Mouse (Mus musculus): Measurements from ENCODE around the gene Ftl1.
"Not testable (repeated sequence)": the region's sequence is repeated elsewhere in the genome, so short reads cannot be mapped to it uniquely, and the experiment has no call there.

Ftl1 gene

DNA sequence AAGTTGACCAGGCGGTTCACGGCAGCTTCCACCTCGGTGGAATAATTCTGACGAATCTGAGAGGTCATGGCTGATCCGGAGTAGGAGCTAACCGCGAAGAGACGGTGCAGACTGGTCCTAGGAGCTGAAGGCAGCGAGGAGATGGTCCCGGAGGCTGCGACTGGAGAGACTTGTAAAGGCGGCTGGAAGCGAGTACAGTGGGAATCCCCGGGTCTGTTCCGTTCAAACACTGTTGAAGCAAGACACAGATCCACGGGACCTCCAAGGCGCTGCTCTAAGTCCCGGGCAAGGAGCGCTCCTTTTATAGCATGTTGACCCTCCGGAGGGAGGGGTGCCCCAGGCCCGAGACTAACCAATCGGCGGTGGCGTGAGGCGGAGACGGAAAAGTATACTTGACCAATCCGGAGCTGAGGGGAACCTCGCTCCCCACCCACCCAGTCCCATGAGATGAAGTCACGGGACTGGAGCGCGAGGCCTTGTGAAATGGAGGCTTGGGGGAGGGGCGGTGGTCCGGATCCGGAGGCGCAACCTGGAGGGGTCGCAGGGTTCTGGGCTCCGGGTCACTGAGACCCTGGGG lies at the start of gene Ftl1:
Gene Ftl1 (minus strand): TSS at position 321 of the 577 bp plus-strand sequence.
- peak; percentile 88 to 93 for DNase-seq (ENCODE audit: low spot score in 2 of 2)

- DNase-seq (ENCODE audit: low spot score in 2 of 2) = no peak
Observed at GRCm38 (mm10) chr7:45509181-45509882, 49.6 kb upstream of the Ftl1 start.

DNA sequence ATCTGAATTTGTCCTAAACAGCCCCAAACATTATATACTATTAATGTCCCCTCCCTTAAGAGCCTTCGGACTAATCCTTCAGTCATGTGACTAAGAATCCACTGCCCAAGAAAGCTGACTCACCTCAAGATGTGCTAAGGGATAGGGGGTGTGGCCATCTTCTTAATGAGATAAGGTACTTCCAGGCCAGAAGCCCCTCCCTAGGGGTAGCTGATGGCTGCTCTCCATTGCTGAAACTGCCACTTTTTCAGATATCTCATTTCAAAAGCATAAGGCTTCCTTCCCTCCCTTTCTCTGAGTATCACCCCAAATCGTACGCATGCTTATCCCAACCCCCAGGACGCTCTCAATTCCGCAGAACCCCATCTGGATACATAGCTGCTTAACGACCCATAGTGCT lies 48.9 kb upstream of the Ftl1 start:
- DNase-seq (ENCODE audit: low spot score in 2 of 2) = no peak

DNA sequence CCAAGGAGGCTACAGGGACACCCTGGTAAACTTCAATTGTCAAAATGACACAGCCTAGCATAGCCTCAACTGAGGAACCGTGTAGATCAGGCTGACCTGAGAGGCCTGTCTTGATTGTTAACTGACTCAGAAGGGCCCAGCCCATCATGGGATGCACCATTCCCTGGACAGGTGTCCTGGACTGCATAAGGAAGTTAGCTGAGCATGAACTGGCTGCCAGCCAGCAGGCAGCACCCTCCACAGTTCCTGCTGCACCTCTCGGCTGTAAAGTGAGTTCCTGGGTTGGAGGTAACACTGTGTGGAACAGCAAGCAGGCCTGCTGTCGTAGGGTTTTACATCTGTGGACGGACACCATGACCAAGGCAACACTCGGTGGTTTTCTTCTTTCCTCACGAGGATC lies 47.9 kb upstream of the Ftl1 start:
- DNase-seq (ENCODE audit: low spot score in 2 of 2) = no peak

DNA sequence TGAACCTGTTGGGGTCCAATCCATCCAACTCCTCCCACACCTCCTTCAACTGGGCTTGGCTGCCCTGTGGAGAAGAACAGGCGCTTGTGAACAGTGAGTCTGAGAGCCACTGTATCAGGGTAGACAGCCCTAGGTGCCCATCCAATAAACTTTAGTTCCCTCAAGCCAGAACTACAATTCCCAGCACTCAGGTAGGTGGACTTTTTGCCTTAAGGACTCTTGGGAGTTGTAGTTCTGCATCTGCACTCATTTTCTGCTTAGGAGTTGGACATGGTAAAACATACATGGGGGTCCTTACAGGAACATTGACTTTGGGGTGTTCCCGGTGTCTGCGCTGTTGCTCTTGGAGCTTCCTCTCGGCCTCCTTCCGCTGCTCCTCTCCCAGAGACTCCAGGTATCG lies 38.7 kb upstream of the Ftl1 start:
- DNase-seq (ENCODE audit: low spot score in 2 of 2) = no peak

GRCm38 (mm10) chr7:45494548-45494947 lies 34.9 kb upstream of the Ftl1 start:
- DNase-seq (ENCODE audit: low spot score in 2 of 2) = no peak

DNA sequence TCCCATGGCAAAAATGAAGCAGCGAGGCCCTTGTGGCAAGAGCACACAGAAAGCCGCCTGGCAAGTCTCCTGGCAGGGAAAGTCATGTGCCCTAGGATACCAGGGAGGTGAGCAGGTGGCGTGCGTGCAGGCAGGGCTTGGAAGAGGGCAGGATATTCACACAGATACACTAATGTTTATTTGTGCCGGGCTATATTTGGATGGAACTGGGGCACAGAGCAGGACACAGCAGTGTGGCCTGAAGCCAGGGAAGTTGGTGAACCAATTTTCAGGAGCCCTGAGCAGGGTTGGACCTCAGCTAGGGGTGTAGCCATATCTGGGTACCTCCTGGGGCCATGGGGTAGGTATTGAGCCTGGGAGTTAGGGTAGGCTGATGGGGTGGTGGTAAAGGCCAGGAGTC lies 33.3 kb upstream of the Ftl1 start:
- DNase-seq (ENCODE audit: low spot score in 2 of 2) = no peak

DNA sequence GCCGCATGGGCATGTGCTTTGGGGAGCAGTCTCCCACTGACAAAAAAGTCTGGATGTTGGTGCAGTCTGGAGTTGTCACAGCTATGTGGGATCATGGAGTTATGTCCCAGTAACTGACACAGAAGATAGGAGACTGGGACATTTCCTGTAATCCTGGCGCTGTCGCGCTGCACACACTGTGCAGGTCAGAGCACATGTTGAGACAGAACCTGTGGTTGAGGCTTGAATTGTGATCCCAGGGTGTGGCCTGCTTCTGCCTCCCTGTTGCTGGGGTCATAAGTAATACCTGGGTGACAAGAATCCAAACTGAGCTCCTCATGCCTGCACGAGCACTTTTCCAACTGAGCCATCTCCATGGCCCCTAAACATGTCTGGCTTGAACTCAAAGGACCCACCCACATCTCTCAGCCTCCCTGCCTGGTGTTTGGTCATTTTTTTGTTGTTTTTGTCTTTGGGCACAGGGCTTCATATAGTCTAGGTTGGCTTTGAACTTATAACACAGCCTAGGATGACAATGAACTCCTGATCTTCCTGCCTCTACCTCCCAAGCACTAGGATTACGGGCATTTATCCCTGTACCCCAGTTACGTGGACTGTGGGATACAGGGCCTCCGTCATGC lies 32.7 kb upstream of the Ftl1 start:
- no peak for DNase-seq (ENCODE audit: low spot score in 2 of 2)

GRCm38 (mm10) chr7:45491264-45491663 lies 31.6 kb upstream of the Ftl1 start:
- no peak for DNase-seq (ENCODE audit: low spot score in 2 of 2)

- DNase-seq (ENCODE audit: low spot score in 2 of 2) = no peak
Observed at GRCm38 (mm10) chr7:45490822-45491221, 31.1 kb upstream of the Ftl1 start.

- no peak for DNase-seq (ENCODE audit: low spot score in 2 of 2)
Observed at GRCm38 (mm10) chr7:45489578-45489977, 29.9 kb upstream of the Ftl1 start.

- DNase-seq (ENCODE audit: low spot score in 2 of 2) = no peak
Observed at GRCm38 (mm10) chr7:45488293-45489204, 28.9 kb upstream of the Ftl1 start, which contains the start of gene Dhdh. Gene Dhdh (minus strand): TSS chr7:45488805.

GRCm38 (mm10) chr7:45487861-45488292 lies 28.2 kb upstream of the Ftl1 start:
- no peak for DNase-seq (ENCODE audit: low spot score in 2 of 2)

DNA sequence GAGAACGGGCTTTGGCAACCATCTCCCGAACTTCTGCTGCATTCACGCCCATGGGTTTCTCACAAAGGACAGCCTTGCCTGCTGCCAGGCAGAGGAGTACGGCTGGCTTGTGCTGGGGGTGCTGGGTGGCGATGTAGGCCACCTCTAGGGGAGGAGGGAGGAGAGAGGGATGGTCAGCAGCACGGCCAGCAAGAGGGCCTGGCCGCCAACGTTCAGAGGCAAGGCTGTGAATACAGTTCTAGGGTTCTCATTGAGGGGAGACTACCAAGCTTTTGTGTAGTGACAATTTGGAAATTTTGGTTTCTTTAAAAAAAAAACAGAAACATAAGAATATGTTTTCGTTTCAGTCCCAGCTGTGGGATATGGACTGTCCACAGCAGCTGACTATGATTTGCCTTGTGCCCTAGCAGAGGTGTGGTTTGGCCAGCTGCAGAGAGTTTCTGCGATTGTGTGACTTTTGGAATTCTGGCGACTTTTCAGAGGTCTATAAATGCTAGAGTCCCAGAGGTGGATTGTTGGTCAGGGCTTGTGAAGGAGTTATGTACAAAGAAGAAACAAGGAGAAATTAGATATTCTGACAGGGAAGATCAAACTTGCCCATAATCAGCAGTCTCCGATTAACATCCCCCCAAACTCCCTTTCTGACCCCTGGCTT lies 27.2 kb upstream of the Ftl1 start, which contains the start of gene Gm45808:
Gene Gm45808 (minus strand): TSS at position 51 of the 655 bp plus-strand sequence.
- no peak for DNase-seq (ENCODE audit: low spot score in 2 of 2)

- no peak for DNase-seq (ENCODE audit: low spot score in 2 of 2)
Observed at GRCm38 (mm10) chr7:45486158-45486557, 26.5 kb upstream of the Ftl1 start.

GRCm38 (mm10) chr7:45484985-45485384 lies 25.3 kb upstream of the Ftl1 start:
- DNase-seq (ENCODE audit: low spot score in 2 of 2) = not testable (repeated sequence)

- DNase-seq (ENCODE audit: low spot score in 2 of 2) = no peak
Observed at GRCm38 (mm10) chr7:45482166-45482565, 22.5 kb upstream of the Ftl1 start.

DNA sequence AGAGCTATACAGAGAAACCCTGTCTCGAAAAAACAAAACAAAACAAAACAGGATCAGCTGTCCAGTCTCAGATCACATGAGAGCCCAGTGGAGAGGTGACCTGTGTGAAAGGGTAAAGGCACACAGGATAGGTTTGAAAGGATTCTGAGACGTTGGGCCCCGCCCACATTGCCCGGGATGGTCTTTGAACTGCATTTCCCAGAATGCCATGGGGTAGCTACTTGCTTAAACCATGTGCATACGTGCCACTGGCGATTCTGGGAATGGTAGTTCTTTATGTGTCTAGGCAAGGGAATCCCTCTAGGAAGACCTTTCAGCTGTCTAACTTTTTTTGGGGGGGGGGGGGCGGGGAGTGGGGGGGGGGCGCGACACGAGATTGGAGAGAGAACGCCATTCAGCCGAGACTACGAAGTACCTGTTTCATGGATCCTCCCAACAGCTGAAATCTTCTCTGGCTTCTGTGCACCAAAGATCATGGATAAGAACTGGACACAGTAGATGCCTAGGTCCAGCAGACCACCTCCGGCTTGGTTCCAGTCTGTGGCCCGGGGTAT lies 21.8 kb upstream of the Ftl1 start, which contains the start of gene Tulp2:
Gene Tulp2 (plus strand): TSS at position 504 of the 554 bp plus-strand sequence.
- no peak for DNase-seq (ENCODE audit: low spot score in 2 of 2)

DNA sequence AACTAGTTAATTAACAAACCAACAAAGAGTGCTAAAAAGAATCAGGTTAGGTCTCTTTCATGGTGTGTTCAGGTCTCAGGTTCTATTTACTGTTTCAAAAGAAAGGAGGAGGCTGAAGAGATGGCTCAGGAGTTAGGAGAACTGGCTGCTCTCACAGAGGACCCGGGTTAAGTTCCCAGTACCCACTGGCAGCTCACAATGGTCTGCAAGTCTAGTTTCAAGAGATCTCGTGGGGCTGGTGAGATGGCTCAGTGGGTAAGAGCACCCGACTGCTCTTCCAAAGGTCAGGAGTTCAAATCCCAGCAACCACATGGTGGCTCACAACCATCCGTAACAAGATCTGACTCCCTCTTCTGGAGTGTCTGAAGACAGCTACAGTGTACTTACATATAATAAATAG lies 20.6 kb upstream of the Ftl1 start:
- not testable (repeated sequence) for DNase-seq (ENCODE audit: low spot score in 2 of 2)

GRCm38 (mm10) chr7:45478774-45479173 lies 19.1 kb upstream of the Ftl1 start:
- no peak for DNase-seq (ENCODE audit: low spot score in 2 of 2)

- no peak for DNase-seq (ENCODE audit: low spot score in 2 of 2)
Observed at GRCm38 (mm10) chr7:45477003-45477402, 17.3 kb upstream of the Ftl1 start.

Measured in frontal cortex, postnatal 25 days (tissue).